Mouse (Mus musculus) kidney, embryonic 15.5 days (tissue): ENCODE measurements at regions not wholly inside any gene's neighbourhood (a gene's known extent, or its start where the extent isn't known, plus 50 kb on each side); places are given as distances from the start of the nearest gene placed in this dataset.
A peak's percentile ranks its signal among the peaks of the same experiment; 100 is the strongest.

Source experiments
- ATAC-seq: fragments of 200-750 bp; cut with Nextera tagmentation; replicated peaks from 2 replicates; pipeline ENCODE4 v1.8.0; 2017; ENCODE audit warnings: moderate TSS enrichment; ENCODE audit not compliant: low FRiP score
- H3K27ac ChIP-seq: fragments of 300-500 bp; sonication (generic); 2 replicates; pipeline ENCODE4 v1.5.1; 2015; ENCODE audit warnings: mild to moderate bottlenecking, inconsistent platforms
- H3K27me3 ChIP-seq: fragments of 300-500 bp; sonication (generic); 2 replicates; pipeline ENCODE4 v1.6.1; 2015; ENCODE audit warnings: inconsistent platforms
- H3K36me3 ChIP-seq: fragments of 300-500 bp; sonication (generic); 2 replicates; pipeline ENCODE4 v1.6.1; 2015; ENCODE audit warnings: inconsistent platforms
- H3K4me1 ChIP-seq: fragments of 300-500 bp; sonication (generic); 2 replicates; pipeline ENCODE4 v1.6.1; 2015; ENCODE audit warnings: inconsistent platforms
- H3K4me2 ChIP-seq: fragments of 300-500 bp; sonication (generic); 2 replicates; pipeline ENCODE4 v1.6.1; 2015; ENCODE audit warnings: moderate library complexity, mild to moderate bottlenecking, inconsistent platforms
- H3K4me3 ChIP-seq: fragments of 300-500 bp; sonication (generic); replicated peaks from 2 replicates; pipeline ENCODE4 v1.5.1; 2015; ENCODE audit warnings: mild to moderate bottlenecking, inconsistent platforms
- H3K9ac ChIP-seq: fragments of 300-500 bp; sonication (generic); 2 replicates; pipeline ENCODE4 v1.6.1; 2015; ENCODE audit warnings: mild to moderate bottlenecking, inconsistent platforms
- H3K9me3 ChIP-seq: fragments of 300-500 bp; sonication (generic); replicated peaks from 2 replicates; pipeline ENCODE4 v1.6.1; 2016; ENCODE audit warnings: inconsistent platforms
- WGBS: fragments of 180-500 bp; shearing (Covaris S2); methylation state at CpG from one replicate; pipeline ENCODE4 v1.1.7; 2015; ENCODE audit warnings: mixed read lengths; 5-methylcytosine and 5-hydroxymethylcytosine counted together

GRCm38 (mm10) chr3:136491683-136492082 lies 165.8 kb upstream of the Bank1 start:
- Histone ChIP-seq H3K4me2 (no peak overlapping the region), H3K36me3 (no peaks in the 10 kb centered on the region), H3K4me3 (no peak overlapping the region), H3K27me3 (no peaks in the 10 kb centered on the region), H3K27ac (no peak overlapping the region), H3K9ac (no peak overlapping the region), H3K9me3 (no peaks in the 10 kb centered on the region), H3K4me1 (no peaks in the 10 kb centered on the region)
- ATAC-seq = no peak
- 87% methylated on average over 2 of the region's 2 CpGs for WGBS

- Histone ChIP-seq H3K4me3 (no peak overlapping the region), H3K4me1 (no peaks in the 10 kb centered on the region), H3K9me3 (no peaks in the 10 kb centered on the region), H3K4me2 (no peak overlapping the region), H3K27ac (no peak overlapping the region), H3K27me3 (no peaks in the 10 kb centered on the region), H3K9ac (no peak overlapping the region), H3K36me3 (no peaks in the 10 kb centered on the region)
- 89% methylated on average over 3 of the region's 3 CpGs for WGBS
- ATAC-seq = no peak
Measured at GRCm38 (mm10) chr3:136471693-136472092, 145.8 kb upstream of the Bank1 start.

GRCm38 (mm10) chr3:136462747-136463146 lies 136.9 kb upstream of the Bank1 start:
- Histone ChIP-seq H3K27ac (no peak overlapping the region), H3K4me2 (no peak overlapping the region)
- 85% methylated on average over 3 of the region's 3 CpGs for WGBS

GRCm38 (mm10) chr3:136456471-136457117 lies 130.7 kb upstream of the Bank1 start:
- Histone ChIP-seq H3K4me2 (no peak overlapping the region), H3K4me1 (no peaks in the 10 kb centered on the region), H3K9me3 (no peaks in the 10 kb centered on the region), H3K27ac (no peak overlapping the region), H3K4me3 (no peak overlapping the region), H3K9ac (no peak overlapping the region), H3K27me3 (no peaks in the 10 kb centered on the region), H3K36me3 (no peaks in the 10 kb centered on the region)
- ATAC-seq = peak; percentile 83
- 61% methylated on average over 10 of the region's 10 CpGs for WGBS

More at GRCm38 (mm10) chr3:136462747-136463146, 136.9 kb upstream of the Bank1 start:
- Histone ChIP-seq H3K9me3 (no peaks in the 10 kb centered on the region), H3K9ac (no peak overlapping the region), H3K4me1 (no peaks in the 10 kb centered on the region), H3K4me3 (no peak overlapping the region), H3K27me3 (no peaks in the 10 kb centered on the region), H3K36me3 (no peaks in the 10 kb centered on the region)
- no peak for ATAC-seq

GRCm38 (mm10) chr3:136455651-136456470 lies 130.0 kb upstream of the Bank1 start:
- Histone ChIP-seq H3K27ac (no peak overlapping the region), H3K4me2 (no peak overlapping the region), H3K4me3 (no peak overlapping the region), H3K27me3 (no peaks in the 10 kb centered on the region), H3K9ac (no peak overlapping the region), H3K9me3 (no peaks in the 10 kb centered on the region), H3K4me1 (no peaks in the 10 kb centered on the region), H3K36me3 (no peaks in the 10 kb centered on the region)
- 71% methylated on average over 7 of the region's 7 CpGs for WGBS
- ATAC-seq = peak; percentile 56; the same call in 1 of the 2 replicates

GRCm38 (mm10) chr3:136454967-136455366 lies 129.1 kb upstream of the Bank1 start:
- Histone ChIP-seq H3K4me1 (no peaks in the 10 kb centered on the region), H3K36me3 (no peaks in the 10 kb centered on the region), H3K27me3 (no peaks in the 10 kb centered on the region), H3K4me2 (no peak overlapping the region), H3K4me3 (no peak overlapping the region), H3K9me3 (no peaks in the 10 kb centered on the region), H3K27ac (no peak overlapping the region), H3K9ac (no peak overlapping the region)
- no peak for ATAC-seq
- WGBS = 89% methylated on average over 3 of the region's 3 CpGs

- H3K4me3 ChIP-seq = no peak overlapping the region
- WGBS = 86% methylated on average over 9 of the region's 9 CpGs
- ATAC-seq = no peak
- H3K27me3 ChIP-seq = no peaks in the 10 kb centered on the region
- no peaks in the 10 kb centered on the region for H3K4me1 ChIP-seq
- no peak overlapping the region for H3K4me2 ChIP-seq
- H3K27ac ChIP-seq = no peak overlapping the region
- H3K36me3 ChIP-seq = no peaks in the 10 kb centered on the region
- H3K9ac ChIP-seq = no peak overlapping the region
- H3K9me3 ChIP-seq = no peaks in the 10 kb centered on the region
Measured at GRCm38 (mm10) chr3:136450986-136451774, 125.3 kb upstream of the Bank1 start.

- 96% methylated on average over 2 of the region's 2 CpGs for WGBS
- no peaks in the 10 kb centered on the region for H3K9me3 ChIP-seq
- H3K4me3 ChIP-seq = no peak overlapping the region
- H3K4me2 ChIP-seq = no peak overlapping the region
- no peak overlapping the region for H3K27ac ChIP-seq
- no peaks in the 10 kb centered on the region for H3K27me3 ChIP-seq
- H3K4me1 ChIP-seq = no peaks in the 10 kb centered on the region
- H3K36me3 ChIP-seq = no peaks in the 10 kb centered on the region
- no peak overlapping the region for H3K9ac ChIP-seq
- ATAC-seq = no peak
Measured at GRCm38 (mm10) chr3:136450361-136450895, 124.6 kb upstream of the Bank1 start.

- H3K4me1 ChIP-seq = no peaks in the 10 kb centered on the region
- 76% methylated on average over 4 of the region's 4 CpGs for WGBS
Measured at GRCm38 (mm10) chr3:136449364-136449763, 123.5 kb upstream of the Bank1 start.

GRCm38 (mm10) chr3:136444598-136444997 lies 118.7 kb upstream of the Bank1 start:
- WGBS = 76% methylated on average over 2 of the region's 2 CpGs
- Histone ChIP-seq H3K4me3 (no peak overlapping the region), H3K36me3 (no peaks in the 10 kb centered on the region), H3K27ac (no peak overlapping the region), H3K27me3 (no peaks in the 10 kb centered on the region), H3K9ac (no peak overlapping the region), H3K4me1 (no peaks in the 10 kb centered on the region), H3K9me3 (no peaks in the 10 kb centered on the region), H3K4me2 (no peak overlapping the region)
- ATAC-seq = no peak

More at GRCm38 (mm10) chr3:136449364-136449763, 123.5 kb upstream of the Bank1 start:
- no peak overlapping the region for H3K9ac ChIP-seq
- H3K27ac ChIP-seq = no peak overlapping the region
- H3K4me2 ChIP-seq = no peak overlapping the region
- no peaks in the 10 kb centered on the region for H3K36me3 ChIP-seq
- no peaks in the 10 kb centered on the region for H3K9me3 ChIP-seq
- ATAC-seq = no peak
- no peaks in the 10 kb centered on the region for H3K27me3 ChIP-seq
- no peak overlapping the region for H3K4me3 ChIP-seq

GRCm38 (mm10) chr3:136442099-136442498 lies 116.2 kb upstream of the Bank1 start:
- Histone ChIP-seq H3K27ac (no peak overlapping the region), H3K27me3 (no peaks in the 10 kb centered on the region), H3K4me1 (no peaks in the 10 kb centered on the region), H3K4me2 (no peak overlapping the region), H3K9ac (no peak overlapping the region), H3K36me3 (no peaks in the 10 kb centered on the region), H3K4me3 (no peak overlapping the region), H3K9me3 (no peaks in the 10 kb centered on the region)
- 83% methylated on average over 2 of the region's 2 CpGs for WGBS
- ATAC-seq = no peak
